Mouse (Mus musculus): ENCODE results near the gene Wnt10b.

- TF ChIP-seq POLR2A (IDR thresholded peaks at IDR 0.05; ENCODE audit: extremely low read depth, insufficient read depth, low read length) (no peak), CTCF (IDR thresholded peaks at IDR 0.05; ENCODE audit: low read depth, low read length) (no peak)
These were observed 13.3 kb upstream of the Wnt10b start for GRCm38 (mm10) chr15:98791221-98791620.
